Mouse (Mus musculus): ENCODE measurements around the gene Otub1. TPM values are rescaled to one million over a fixed set of nuclear protein-coding genes. Genes with fewer than 3 reads are reported as not detected.

The Otub1 gene
- polyA plus RNA-seq, 2 experiments: 34.7 to 50.5 TPM

GRCm38 (mm10) chr19:7157734-7158133, 48.4 kb downstream of the Otub1 start:
- H3K27me3 ChIP-seq (ENCODE audit: control insufficient read depth, insufficient read depth, low read length): no peaks in the 10 kb centered on the region; the same call in none of the 2 replicates
- H3K9me3 ChIP-seq (ENCODE audit: control insufficient read depth, low read length): no peaks in the 10 kb centered on the region
- H3K4me1 ChIP-seq (replicated peaks; ENCODE audit: control insufficient read depth in 2 of 2, insufficient read depth in 2 of 2, low read length in 1 of 2): no peaks in the 10 kb centered on the region
- no peak overlapping the region for H3K4me3 ChIP-seq (ENCODE audit: insufficient read depth in 1 of 2, low read depth in 2 of 2, low read length in 2 of 2)
- TF ChIP-seq EP300 (IDR thresholded peaks at IDR 0.05; ENCODE audit: low read depth) (no peak), CTCF (IDR thresholded peaks at IDR 0.05; ENCODE audit: low read depth) (no peak)
- DNase-seq (ENCODE audit: low read depth in 3 of 3, low spot score in 3 of 3) (no peak), ATAC-seq (ENCODE audit: insufficient read depth) (no peak)
- no peak overlapping the region for H3K27ac ChIP-seq
- WGBS (ENCODE audit: insufficient replicate concordance): 57% methylated on average over 14 of the region's 14 CpGs
- no peaks in the 10 kb centered on the region for H3K36me3 ChIP-seq (replicated peaks; ENCODE audit: control insufficient read depth, insufficient read depth, low read depth)
- H3K9ac ChIP-seq (replicated peaks): no peak overlapping the region
- no peak overlapping the region for H3K4me2 ChIP-seq (ENCODE audit: low read depth)

- no peak overlapping the region for H3K4me3 ChIP-seq (ENCODE audit: insufficient read depth in 1 of 2, low read depth in 2 of 2, low read length in 2 of 2)
- DNase-seq (ENCODE audit: low read depth in 3 of 3, low spot score in 3 of 3) (no peak), ATAC-seq (ENCODE audit: insufficient read depth) (no peak)
- no peaks in the 10 kb centered on the region for H3K9me3 ChIP-seq (ENCODE audit: control insufficient read depth, low read length)
- no peaks in the 10 kb centered on the region for H3K36me3 ChIP-seq (replicated peaks; ENCODE audit: control insufficient read depth, insufficient read depth, low read depth)
- H3K27me3 ChIP-seq (ENCODE audit: control insufficient read depth, insufficient read depth, low read length): no peaks in the 10 kb centered on the region; the same call in none of the 2 replicates
- no peak overlapping the region for H3K9ac ChIP-seq (replicated peaks)
- WGBS (ENCODE audit: insufficient replicate concordance): 71% methylated on average over 6 of the region's 6 CpGs
- H3K27ac ChIP-seq: no peak overlapping the region
- H3K4me2 ChIP-seq (ENCODE audit: low read depth): no peak overlapping the region
- H3K4me1 ChIP-seq (replicated peaks; ENCODE audit: control insufficient read depth in 2 of 2, insufficient read depth in 2 of 2, low read length in 1 of 2): no peaks in the 10 kb centered on the region
- no peak for TF ChIP-seq EP300 (IDR thresholded peaks at IDR 0.05; ENCODE audit: low read depth)
- TF ChIP-seq CTCF (IDR thresholded peaks at IDR 0.05; ENCODE audit: low read depth): no peak
Measured at GRCm38 (mm10) chr19:7155196-7155595, 50.9 kb downstream of the Otub1 start.

DNA sequence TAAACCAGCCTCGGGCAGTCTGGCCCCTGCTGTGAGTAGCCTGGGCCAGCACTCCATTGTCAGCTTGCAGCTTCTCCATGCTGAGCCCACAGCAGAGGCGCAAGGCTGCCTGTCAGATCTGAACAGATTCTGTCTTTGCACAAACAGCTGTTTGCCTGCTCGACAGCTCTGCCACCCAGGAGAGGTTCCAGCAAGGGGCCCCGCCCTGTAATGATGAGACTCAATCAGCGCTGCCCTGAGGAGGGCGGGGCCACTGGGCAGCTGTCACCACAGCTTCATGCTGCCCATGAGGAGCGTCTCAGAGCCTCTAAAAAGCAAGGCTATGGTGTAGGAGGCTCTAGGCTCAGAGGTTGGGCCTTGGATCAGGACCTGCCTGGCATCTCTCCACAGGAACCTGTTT, 52.9 kb downstream of the Otub1 start:
- no peaks in the 10 kb centered on the region; the same call in none of the 2 replicates for H3K27me3 ChIP-seq (ENCODE audit: control insufficient read depth, insufficient read depth, low read length)
- no peak overlapping the region for H3K4me3 ChIP-seq (ENCODE audit: insufficient read depth in 1 of 2, low read depth in 2 of 2, low read length in 2 of 2)
- DNase-seq (ENCODE audit: low read depth in 3 of 3, low spot score in 3 of 3): no peak
- H3K9me3 ChIP-seq (ENCODE audit: control insufficient read depth, low read length): no peaks in the 10 kb centered on the region
- H3K9ac ChIP-seq (replicated peaks): no peak overlapping the region
- H3K4me2 ChIP-seq (ENCODE audit: low read depth): no peak overlapping the region
- H3K4me1 ChIP-seq (replicated peaks; ENCODE audit: control insufficient read depth in 2 of 2, insufficient read depth in 2 of 2, low read length in 1 of 2): no peaks in the 10 kb centered on the region
- TF ChIP-seq EP300 (IDR thresholded peaks at IDR 0.05; ENCODE audit: low read depth) (no peak), CTCF (IDR thresholded peaks at IDR 0.05; ENCODE audit: low read depth) (no peak)
- 20% methylated on average over 7 of the region's 7 CpGs for WGBS (ENCODE audit: insufficient replicate concordance)
- ATAC-seq (ENCODE audit: insufficient read depth): peak; percentile 47; the same call in 1 of the 2 replicates
- H3K27ac ChIP-seq: no peak overlapping the region
- no peaks in the 10 kb centered on the region for H3K36me3 ChIP-seq (replicated peaks; ENCODE audit: control insufficient read depth, insufficient read depth, low read depth)

GRCm38 (mm10) chr19:7151927-7152653, 54.0 kb downstream of the Otub1 start:
- DNase-seq (ENCODE audit: low read depth in 3 of 3, low spot score in 3 of 3) (no peak), ATAC-seq (ENCODE audit: insufficient read depth) (no peak)
- H3K27ac ChIP-seq: no peak overlapping the region
- H3K27me3 ChIP-seq (ENCODE audit: control insufficient read depth, insufficient read depth, low read length): no peaks in the 10 kb centered on the region; the same call in 1 of the 2 replicates
- no peak overlapping the region for H3K9ac ChIP-seq (replicated peaks)
- no peak overlapping the region for H3K4me2 ChIP-seq (ENCODE audit: low read depth)
- no peak for TF ChIP-seq EP300 (IDR thresholded peaks at IDR 0.05; ENCODE audit: low read depth)
- no peaks in the 10 kb centered on the region for H3K9me3 ChIP-seq (ENCODE audit: control insufficient read depth, low read length)
- H3K4me3 ChIP-seq (ENCODE audit: insufficient read depth in 1 of 2, low read depth in 2 of 2, low read length in 2 of 2): no peak overlapping the region
- no peaks in the 10 kb centered on the region for H3K36me3 ChIP-seq (replicated peaks; ENCODE audit: control insufficient read depth, insufficient read depth, low read depth)
- 69% methylated on average over 6 of the region's 6 CpGs for WGBS (ENCODE audit: insufficient replicate concordance)
- no peaks in the 10 kb centered on the region for H3K4me1 ChIP-seq (replicated peaks; ENCODE audit: control insufficient read depth in 2 of 2, insufficient read depth in 2 of 2, low read length in 1 of 2)

GRCm38 (mm10) chr19:7151300-7151926, 54.7 kb downstream of the Otub1 start:
- no peak for ATAC-seq (ENCODE audit: insufficient read depth)
- Histone ChIP-seq H3K9ac (replicated peaks) (no peak overlapping the region), H3K4me2 (ENCODE audit: low read depth) (no peak overlapping the region), H3K36me3 (replicated peaks; ENCODE audit: control insufficient read depth, insufficient read depth, low read depth) (no peaks in the 10 kb centered on the region), H3K27me3 (ENCODE audit: control insufficient read depth, insufficient read depth, low read length) (no peaks in the 10 kb centered on the region), H3K4me1 (replicated peaks; ENCODE audit: control insufficient read depth in 2 of 2, insufficient read depth in 2 of 2, low read length in 1 of 2) (no peaks in the 10 kb centered on the region), H3K9me3 (ENCODE audit: control insufficient read depth, low read length) (no peaks in the 10 kb centered on the region), H3K4me3 (ENCODE audit: insufficient read depth in 1 of 2, low read depth in 2 of 2, low read length in 2 of 2) (no peak overlapping the region), H3K27ac (no peak overlapping the region)
- 67% methylated on average over 7 of the region's 7 CpGs for WGBS (ENCODE audit: insufficient replicate concordance)
- TF ChIP-seq EP300 (IDR thresholded peaks at IDR 0.05; ENCODE audit: low read depth) (no peak), CTCF (IDR thresholded peaks at IDR 0.05; ENCODE audit: low read depth) (no peak)
- DNase-seq (ENCODE audit: low read depth in 3 of 3, low spot score in 3 of 3): no peak

All from liver, embryonic 14.5 days (tissue).